In the genomic region with DNA sequence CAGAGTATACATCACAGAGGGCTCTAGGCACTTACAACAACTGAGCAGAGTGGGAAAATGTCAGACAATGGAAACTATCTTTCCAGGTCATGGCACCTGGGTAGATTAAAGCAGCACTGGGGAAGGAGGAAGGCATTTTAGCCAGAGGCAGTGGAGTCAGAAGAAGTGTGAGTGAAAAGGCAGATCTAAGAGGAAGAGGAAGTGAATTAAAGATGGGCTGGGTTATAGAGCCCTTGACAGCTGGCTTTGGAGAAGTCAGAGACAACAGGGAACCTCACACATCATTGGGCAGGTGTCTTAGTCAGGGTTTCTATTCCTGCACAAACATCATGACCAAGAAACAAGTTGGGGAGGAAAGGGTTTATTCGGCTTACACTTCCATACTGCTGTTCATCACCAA, we compare ENCODE assay signal across 15 mouse cellular contexts. TPM values are rescaled to one million over a fixed set of nuclear protein-coding genes. Genes with fewer than 3 reads are reported as not detected.
"Had no signal": no experiment of that assay in that cellular context is flagged by ENCODE, and none has a peak within 500 bp of the region (broad histone marks: within the 10 kb centered on the region; RNA-seq: fewer than 3 reads in every experiment).

No protein-coding gene starts in this region.

- DNase-seq: kidney, adult 2 months; kidney, postnatal 25 days; layer of hippocampus, adult 9-11 months; layer of hippocampus, postnatal 36 days; midbrain, embryonic 14.5 days; right cerebral cortex, adult 18-20 months; thymus, postnatal 36 days had no signal

- ATAC-seq: intestine, embryonic 16.5 days; liver, embryonic 12.5 days had no signal

- H3K9ac ChIP-seq: limb, embryonic 15.5 days; liver, embryonic 12.5 days; lung, embryonic 15.5 days; neural tube, embryonic 12.5 days had no signal

- H3K36me3 ChIP-seq: limb, embryonic 15.5 days; liver, embryonic 12.5 days; lung, embryonic 15.5 days; midbrain, embryonic 10.5 days; neural tube, embryonic 12.5 days had no signal

- H3K27me3 ChIP-seq: liver, embryonic 12.5 days; lung, embryonic 15.5 days; neural tube, embryonic 12.5 days had no signal

- H3K4me3 ChIP-seq: limb, embryonic 15.5 days; liver, embryonic 12.5 days; lung, embryonic 15.5 days; midbrain, embryonic 10.5 days; neural tube, embryonic 12.5 days had no signal

- H3K27ac ChIP-seq: limb, embryonic 15.5 days; liver, embryonic 12.5 days; lung, embryonic 15.5 days; midbrain, embryonic 10.5 days; neural tube, embryonic 12.5 days had no signal

- H3K9me3 ChIP-seq: limb, embryonic 15.5 days; liver, embryonic 12.5 days; lung, embryonic 15.5 days; midbrain, embryonic 10.5 days; neural tube, embryonic 12.5 days had no signal

- H3K4me1 ChIP-seq: liver, embryonic 12.5 days; neural tube, embryonic 12.5 days had no signal

RNA-seq across cellular contexts. Expression of a gene that starts 30.2 kb away (rescaled TPM):
- total RNA-seq: layer of hippocampus, postnatal 36 days; left cerebral cortex, adult 8-10 months; left cerebral cortex, postnatal 25 days had no signal
- polyA plus RNA-seq: midbrain, embryonic 14.5 days; neural tube, embryonic 12.5 days had no signal
